Mouse (Mus musculus): Measurements from ENCODE around the gene Nfyb. TPM values are rescaled to one million over a fixed set of nuclear protein-coding genes. Genes with fewer than 3 reads are reported as not detected.
A peak's percentile ranks its signal among the peaks of the same experiment; 100 is the strongest.

Gene Nfyb
- polyA plus RNA-seq, 1 experiment from 2014 or later: 104 TPM

DNA sequence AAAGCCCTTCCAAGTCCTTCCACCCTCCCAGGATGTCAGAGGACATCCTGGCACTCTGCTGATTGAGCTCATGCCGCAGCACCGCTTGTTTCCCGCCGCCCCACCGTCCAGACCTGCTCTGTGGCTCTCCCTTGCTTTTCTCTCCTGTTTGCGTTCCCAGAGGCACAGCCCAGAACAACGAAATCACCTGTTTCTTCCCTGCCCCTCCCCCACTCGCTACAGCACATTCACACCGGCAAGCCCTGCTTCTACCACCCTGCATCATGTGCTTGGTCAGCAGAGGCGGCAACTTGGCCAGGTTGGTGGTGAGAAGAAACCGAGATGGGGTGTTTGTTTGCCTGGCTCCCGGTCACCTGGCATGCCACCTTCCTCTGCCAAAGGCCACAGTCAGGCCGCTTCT, 13.9 kb upstream of the Nfyb start:
- H3K9me3 ChIP-seq (replicated peaks; ENCODE audit: control insufficient read depth, low read length): no peaks in the 10 kb centered on the region
- no peaks in the 10 kb centered on the region for H3K4me1 ChIP-seq (ENCODE audit: control insufficient read depth, insufficient read depth, low read length)
- H3K27me3 ChIP-seq (ENCODE audit: control insufficient read depth, insufficient read depth, low read length): no peaks in the 10 kb centered on the region
- WGBS: 26% methylated on average over 13 of the region's 13 CpGs
- H3K36me3 ChIP-seq (replicated peaks; ENCODE audit: control insufficient read depth, insufficient read depth, low read depth, low read length): no peaks in the 10 kb centered on the region
- no peak overlapping the region for H3K4me2 ChIP-seq (ENCODE audit: low read depth, low read length)
- ATAC-seq (replicated peaks; ENCODE audit: insufficient number of reproducible peaks, low FRiP score, low TSS enrichment, low read depth) (0 out of 2 replicates have a peak, but pooled peaks have one; percentile 11), DNase-seq (ENCODE audit: low spot score) (peak; percentile 18)
- H3K9ac ChIP-seq (replicated peaks; ENCODE audit: low read length): no peak overlapping the region
- H3K27ac ChIP-seq (replicated peaks; ENCODE audit: low read depth, low read length): no peak overlapping the region
- H3K4me3 ChIP-seq (ENCODE audit: low read depth, low read length): no peak overlapping the region

DNA sequence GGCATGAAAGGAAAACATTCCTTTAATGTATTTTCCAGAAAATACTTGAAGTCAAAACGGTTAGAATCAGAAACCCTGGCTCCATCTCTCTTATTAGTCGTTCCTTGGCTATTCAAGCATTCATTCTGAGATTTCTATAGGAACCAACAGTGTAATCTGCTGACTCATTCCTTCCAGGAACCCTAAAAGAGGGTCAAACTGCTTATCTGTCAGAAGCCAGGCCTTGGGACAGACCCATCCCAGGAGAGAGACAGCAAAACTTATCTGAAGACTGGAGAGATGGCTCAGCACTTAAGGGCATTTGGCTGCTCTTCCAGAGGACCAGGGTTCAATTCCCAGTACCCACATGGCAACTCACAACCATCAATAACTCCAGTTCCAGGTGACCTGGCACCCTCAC, 13.1 kb upstream of the Nfyb start:
- Histone ChIP-seq H3K9ac (replicated peaks; ENCODE audit: low read length) (no peak overlapping the region), H3K9me3 (replicated peaks; ENCODE audit: control insufficient read depth, low read length) (no peaks in the 10 kb centered on the region), H3K4me1 (ENCODE audit: control insufficient read depth, insufficient read depth, low read length) (no peaks in the 10 kb centered on the region), H3K27ac (replicated peaks; ENCODE audit: low read depth, low read length) (no peak overlapping the region), H3K36me3 (replicated peaks; ENCODE audit: control insufficient read depth, insufficient read depth, low read depth, low read length) (no peaks in the 10 kb centered on the region), H3K4me3 (ENCODE audit: low read depth, low read length) (no peak overlapping the region), H3K4me2 (ENCODE audit: low read depth, low read length) (no peak overlapping the region), H3K27me3 (ENCODE audit: control insufficient read depth, insufficient read depth, low read length) (no peaks in the 10 kb centered on the region)
- DNase-seq (ENCODE audit: low spot score) (no peak), ATAC-seq (replicated peaks; ENCODE audit: insufficient number of reproducible peaks, low FRiP score, low TSS enrichment, low read depth) (no peak)
- 73% methylated on average over 2 of the region's 2 CpGs for whole genome bisulfite sequencing

DNA sequence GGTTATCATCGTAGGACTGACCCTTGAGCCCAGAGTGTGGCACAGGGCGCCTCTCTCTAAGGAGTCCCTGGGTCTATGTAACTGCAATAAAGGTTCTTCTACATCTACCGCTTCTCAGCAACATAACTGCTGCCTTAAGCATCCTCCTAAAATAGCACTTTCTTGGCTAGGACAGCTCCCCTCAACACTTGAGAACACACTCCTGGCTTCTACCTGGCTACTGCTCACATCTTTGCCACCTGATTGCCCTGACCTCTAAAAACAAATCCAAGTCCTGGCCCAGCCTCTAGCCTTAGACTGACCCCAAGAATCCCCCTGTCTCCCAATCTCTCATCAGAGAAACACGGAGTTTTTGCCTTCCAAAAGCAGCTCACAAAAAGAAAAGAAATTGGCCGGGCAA, 10.9 kb upstream of the Nfyb start:
- Histone ChIP-seq H3K4me3 (ENCODE audit: low read depth, low read length) (no peak overlapping the region), H3K36me3 (replicated peaks; ENCODE audit: control insufficient read depth, insufficient read depth, low read depth, low read length) (no peaks in the 10 kb centered on the region), H3K27me3 (ENCODE audit: control insufficient read depth, insufficient read depth, low read length) (no peaks in the 10 kb centered on the region), H3K27ac (replicated peaks; ENCODE audit: low read depth, low read length) (no peak overlapping the region), H3K9me3 (replicated peaks; ENCODE audit: control insufficient read depth, low read length) (no peaks in the 10 kb centered on the region), H3K4me2 (ENCODE audit: low read depth, low read length) (no peak overlapping the region), H3K4me1 (ENCODE audit: control insufficient read depth, insufficient read depth, low read length) (no peaks in the 10 kb centered on the region), H3K9ac (replicated peaks; ENCODE audit: low read length) (no peak overlapping the region)
- 93% methylated on average over 5 of the region's 5 CpGs for WGBS
- ATAC-seq (replicated peaks; ENCODE audit: insufficient number of reproducible peaks, low FRiP score, low TSS enrichment, low read depth) (no peak), DNase-seq (ENCODE audit: low spot score) (no peak)

DNA sequence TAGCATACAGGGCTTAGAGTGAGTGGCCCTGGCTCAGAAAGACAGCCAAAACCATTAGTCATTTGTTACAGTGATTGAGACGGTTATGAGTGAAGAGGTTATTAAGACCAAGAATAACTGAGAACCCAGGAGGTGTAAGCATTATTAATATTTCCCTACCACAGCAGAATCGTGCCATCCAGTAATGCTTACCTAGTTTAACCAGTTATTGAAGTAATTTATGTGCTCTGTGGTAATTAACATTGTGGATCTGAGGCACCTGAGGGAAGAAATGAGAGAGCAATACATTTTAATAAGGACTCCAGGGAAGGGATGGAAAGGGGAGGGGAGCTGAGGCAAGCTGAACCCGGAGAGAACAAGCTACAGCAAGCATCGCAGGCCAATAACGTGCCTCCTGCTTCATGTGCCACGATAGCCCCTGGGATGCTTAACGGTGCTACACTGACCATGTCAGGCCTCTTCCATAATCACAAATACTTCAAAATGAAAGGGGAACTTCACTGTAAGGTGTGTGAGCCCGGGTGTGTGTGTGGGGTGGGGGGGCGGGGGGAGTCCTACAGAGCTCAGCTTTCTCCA, 7.7 kb upstream of the Nfyb start:
- H3K9me3 ChIP-seq (replicated peaks; ENCODE audit: control insufficient read depth, low read length): no peaks in the 10 kb centered on the region
- H3K9ac ChIP-seq (replicated peaks; ENCODE audit: low read length): no peak overlapping the region
- no peak overlapping the region for H3K4me2 ChIP-seq (ENCODE audit: low read depth, low read length)
- no peaks in the 10 kb centered on the region for H3K36me3 ChIP-seq (replicated peaks; ENCODE audit: control insufficient read depth, insufficient read depth, low read depth, low read length)
- H3K27me3 ChIP-seq (ENCODE audit: control insufficient read depth, insufficient read depth, low read length): no peaks in the 10 kb centered on the region
- no peak overlapping the region for H3K27ac ChIP-seq (replicated peaks; ENCODE audit: low read depth, low read length)
- no peak overlapping the region for H3K4me3 ChIP-seq (ENCODE audit: low read depth, low read length)
- ATAC-seq (replicated peaks; ENCODE audit: insufficient number of reproducible peaks, low FRiP score, low TSS enrichment, low read depth) (no peak), DNase-seq (ENCODE audit: low spot score) (no peak)
- WGBS: 77% methylated on average over 9 of the region's 9 CpGs
- no peaks in the 10 kb centered on the region for H3K4me1 ChIP-seq (ENCODE audit: control insufficient read depth, insufficient read depth, low read length)

DNA sequence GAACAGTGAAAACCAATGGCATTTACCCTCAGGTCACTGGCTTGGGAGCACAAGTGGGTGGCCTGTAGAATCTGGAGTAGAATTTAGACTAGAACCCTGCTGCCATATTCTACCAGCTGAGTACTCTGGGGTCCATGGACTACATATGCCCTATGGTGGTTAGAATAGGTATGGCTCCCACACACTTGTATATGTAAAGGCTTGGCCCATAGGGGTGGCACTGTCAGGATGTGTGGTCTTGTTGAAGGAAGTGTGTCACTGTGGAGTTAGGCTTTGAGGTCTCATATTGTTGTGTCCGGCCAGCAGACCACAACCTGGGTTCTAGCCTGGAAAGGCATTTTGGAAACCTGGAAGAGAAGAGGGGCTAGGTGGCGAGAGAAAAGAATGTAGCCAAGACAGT, 6.8 kb upstream of the Nfyb start:
- Histone ChIP-seq H3K27ac (replicated peaks; ENCODE audit: low read depth, low read length) (no peak overlapping the region), H3K4me1 (ENCODE audit: control insufficient read depth, insufficient read depth, low read length) (no peaks in the 10 kb centered on the region), H3K36me3 (replicated peaks; ENCODE audit: control insufficient read depth, insufficient read depth, low read depth, low read length) (no peaks in the 10 kb centered on the region), H3K9me3 (replicated peaks; ENCODE audit: control insufficient read depth, low read length) (no peaks in the 10 kb centered on the region), H3K4me3 (ENCODE audit: low read depth, low read length) (no peak overlapping the region), H3K4me2 (ENCODE audit: low read depth, low read length) (no peak overlapping the region), H3K9ac (replicated peaks; ENCODE audit: low read length) (no peak overlapping the region), H3K27me3 (ENCODE audit: control insufficient read depth, insufficient read depth, low read length) (no peaks in the 10 kb centered on the region)
- WGBS: 93% methylated on average over 2 of the region's 2 CpGs
- DNase-seq (ENCODE audit: low spot score) (no peak), ATAC-seq (replicated peaks; ENCODE audit: insufficient number of reproducible peaks, low FRiP score, low TSS enrichment, low read depth) (no peak)

DNA sequence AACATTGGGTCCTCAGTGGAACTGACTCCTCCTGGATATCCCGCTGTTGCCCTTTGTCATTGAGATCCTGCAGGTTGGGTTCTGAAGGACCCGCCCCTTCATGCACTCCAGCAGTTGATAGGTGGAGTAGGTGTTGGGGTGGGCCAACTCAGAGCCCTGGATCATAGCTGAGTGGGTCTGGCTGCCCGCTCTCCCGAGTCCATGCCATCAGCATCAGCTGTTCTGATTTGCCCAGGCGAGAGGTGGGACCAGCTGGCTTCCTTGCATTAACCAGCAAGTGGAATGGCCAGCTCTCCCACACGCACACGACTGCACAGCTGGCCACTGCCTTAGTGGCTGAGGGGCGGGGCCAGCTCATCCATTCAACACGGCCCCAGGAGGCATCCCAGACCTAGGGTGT, 5.0 kb upstream of the Nfyb start:
- 23% methylated on average over 9 of the region's 9 CpGs for WGBS
- 0 out of 2 replicates have a peak, but pooled peaks have one; percentile 12 for ATAC-seq (replicated peaks; ENCODE audit: insufficient number of reproducible peaks, low FRiP score, low TSS enrichment, low read depth)
- Histone ChIP-seq H3K9ac (replicated peaks; ENCODE audit: low read length) (no peak overlapping the region), H3K27ac (replicated peaks; ENCODE audit: low read depth, low read length) (no peak overlapping the region), H3K9me3 (replicated peaks; ENCODE audit: control insufficient read depth, low read length) (no peaks in the 10 kb centered on the region), H3K4me3 (ENCODE audit: low read depth, low read length) (no peak overlapping the region), H3K36me3 (replicated peaks; ENCODE audit: control insufficient read depth, insufficient read depth, low read depth, low read length) (no peaks in the 10 kb centered on the region), H3K4me2 (ENCODE audit: low read depth, low read length) (no peak overlapping the region), H3K4me1 (ENCODE audit: control insufficient read depth, insufficient read depth, low read length) (no peaks in the 10 kb centered on the region), H3K27me3 (ENCODE audit: control insufficient read depth, insufficient read depth, low read length) (no peaks in the 10 kb centered on the region)
- DNase-seq (ENCODE audit: low spot score): no peak

DNA sequence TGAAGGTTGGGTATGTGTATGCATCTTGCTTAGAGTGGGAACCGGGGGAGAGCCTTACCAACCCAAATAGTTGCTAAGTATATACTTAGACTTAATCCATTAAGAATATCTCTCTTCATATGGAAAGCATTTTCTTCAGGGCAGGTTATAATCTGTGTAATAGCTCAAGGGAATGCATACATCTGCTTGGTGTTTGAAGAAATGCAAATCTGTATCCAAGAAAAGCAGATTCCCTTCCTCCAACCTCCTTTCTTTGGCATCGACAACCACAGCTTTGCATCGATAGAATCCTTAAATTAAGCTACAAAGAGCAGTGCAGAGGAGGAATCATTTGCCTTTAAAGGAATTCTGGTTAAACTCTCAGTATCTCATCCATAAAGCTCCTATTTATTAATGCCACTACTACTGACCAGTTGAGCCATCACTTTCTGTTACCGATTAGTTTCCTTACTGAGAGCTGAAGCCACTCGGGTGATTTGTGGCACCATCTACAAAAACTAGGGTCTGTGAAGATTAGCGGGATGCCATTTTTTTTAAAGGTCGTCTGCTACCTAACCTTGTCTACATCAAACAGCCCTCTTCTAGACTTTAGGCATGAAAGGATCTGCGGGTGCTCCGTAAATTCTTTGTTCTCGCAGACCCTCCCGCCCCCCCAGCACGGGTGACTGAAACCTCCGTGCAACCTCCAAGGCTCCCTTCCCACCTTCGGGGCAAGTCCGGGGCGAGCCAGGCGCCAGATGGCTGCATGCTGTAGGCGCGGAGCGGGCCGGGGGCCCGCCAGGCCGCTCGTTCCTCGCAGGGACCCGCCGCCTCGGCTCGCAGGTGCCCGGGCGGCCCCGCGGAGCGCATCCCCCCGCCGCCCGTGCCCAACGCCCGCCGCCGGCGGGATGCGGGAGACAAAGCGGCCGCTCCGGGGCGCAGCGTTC, 925 bp downstream of the Nfyb start:
- no peaks in the 10 kb centered on the region for H3K27me3 ChIP-seq (ENCODE audit: control insufficient read depth, insufficient read depth, low read length)
- ATAC-seq (replicated peaks; ENCODE audit: insufficient number of reproducible peaks, low FRiP score, low TSS enrichment, low read depth): 0 out of 2 replicates have a peak, but pooled peaks have one; percentile 31
- no peaks in the 10 kb centered on the region for H3K9me3 ChIP-seq (replicated peaks; ENCODE audit: control insufficient read depth, low read length)
- H3K4me2 ChIP-seq (ENCODE audit: low read depth, low read length): peak overlapping the region; percentile 63
- 1% methylated on average over 43 of the region's 48 CpGs for WGBS
- H3K27ac ChIP-seq (replicated peaks; ENCODE audit: low read depth, low read length): peak overlapping the region; percentile 100
- DNase-seq (ENCODE audit: low spot score): peak; percentile 55
- H3K4me1 ChIP-seq (ENCODE audit: control insufficient read depth, insufficient read depth, low read length): peaks cover 4% of the 10 kb centered on the region; the same call in 1 of the 2 replicates
- peak overlapping the region; percentile 98 for H3K9ac ChIP-seq (replicated peaks; ENCODE audit: low read length)
- no peaks in the 10 kb centered on the region; the same call in none of the 2 replicates for H3K36me3 ChIP-seq (replicated peaks; ENCODE audit: control insufficient read depth, insufficient read depth, low read depth, low read length)
- H3K4me3 ChIP-seq (ENCODE audit: low read depth, low read length): peak overlapping the region; percentile 94

Measured in embryonic facial prominence, embryonic 11.5 days (tissue).